Mouse (Mus musculus) forebrain, embryonic 13.5 days (tissue): ENCODE measurements at regions not wholly inside any gene's neighbourhood (a gene's known extent, or its start where the extent isn't known, plus 50 kb on each side); places are given as distances from the start of the nearest gene placed in this dataset.

Experiments used
- ATAC-seq: fragments of 200-750 bp; cut with Nextera tagmentation; 2 replicates; pipeline ENCODE4 v1.8.0; 2017
- H3K27ac ChIP-seq: fragments of 300-500 bp; sonication (generic); 2 replicates; pipeline ENCODE4 v1.5.1; 2015; ENCODE audit warnings: inconsistent platforms, mild to moderate bottlenecking, moderate library complexity
- H3K27me3 ChIP-seq: fragments of 300-500 bp; sonication (generic); 2 replicates; pipeline ENCODE4 v1.6.1; 2015; ENCODE audit warnings: mild to moderate bottlenecking, inconsistent platforms
- H3K36me3 ChIP-seq: fragments of 300-500 bp; sonication (generic); 2 replicates; pipeline ENCODE4 v1.6.1; 2015; ENCODE audit warnings: mild to moderate bottlenecking, inconsistent platforms; ENCODE audit not compliant: poor library complexity, severe bottlenecking
- H3K4me1 ChIP-seq: fragments of 300-500 bp; sonication (generic); 2 replicates; pipeline ENCODE4 v1.6.1; 2015; ENCODE audit warnings: inconsistent platforms
- H3K4me2 ChIP-seq: fragments of 300-500 bp; sonication (generic); 2 replicates; pipeline ENCODE4 v1.6.1; 2015; ENCODE audit warnings: inconsistent platforms, mild to moderate bottlenecking, moderate library complexity
- H3K4me3 ChIP-seq: fragments of 300-500 bp; sonication (generic); 2 replicates; pipeline ENCODE4 v1.5.1; 2015; ENCODE audit warnings: mild to moderate bottlenecking, inconsistent platforms
- H3K9ac ChIP-seq: fragments of 300-500 bp; sonication (generic); 2 replicates; pipeline ENCODE4 v1.6.1; 2015; ENCODE audit warnings: mild to moderate bottlenecking, inconsistent platforms
- H3K9me3 ChIP-seq: fragments of 300-500 bp; sonication (generic); replicated peaks from 2 replicates; pipeline ENCODE4 v1.6.1; 2016; ENCODE audit warnings: inconsistent platforms
- WGBS: fragments of 180-500 bp; shearing (Covaris S2); methylation state at CpG from one replicate; pipeline ENCODE4 v1.1.7; 2015; 5-methylcytosine and 5-hydroxymethylcytosine counted together

- Histone ChIP-seq H3K27me3 (no peaks in the 10 kb centered on the region), H3K36me3 (no peaks in the 10 kb centered on the region), H3K4me2 (no peak overlapping the region), H3K9me3 (no peaks in the 10 kb centered on the region), H3K27ac (no peak overlapping the region), H3K9ac (no peak overlapping the region), H3K4me1 (no peaks in the 10 kb centered on the region), H3K4me3 (no peak overlapping the region)
- no peak for ATAC-seq
- WGBS = 96% methylated on average over 8 of the region's 8 CpGs
Observed at GRCm38 (mm10) chr13:101966799-101967397, 198.9 kb upstream of the Pik3r1 start.

GRCm38 (mm10) chr13:101967466-101967865 is 199.4 kb upstream of the Pik3r1 start:
- H3K4me3 ChIP-seq = no peak overlapping the region
- H3K27ac ChIP-seq = no peak overlapping the region
- no peak for ATAC-seq
- H3K9me3 ChIP-seq = no peaks in the 10 kb centered on the region
- H3K9ac ChIP-seq = no peak overlapping the region
- H3K27me3 ChIP-seq = no peaks in the 10 kb centered on the region
- H3K4me2 ChIP-seq = no peak overlapping the region
- 54% methylated on average over 4 of the region's 4 CpGs for WGBS
- no peaks in the 10 kb centered on the region for H3K4me1 ChIP-seq
- H3K36me3 ChIP-seq = no peaks in the 10 kb centered on the region

- Histone ChIP-seq H3K9ac (no peak overlapping the region), H3K4me1 (no peaks in the 10 kb centered on the region), H3K9me3 (no peaks in the 10 kb centered on the region), H3K36me3 (no peaks in the 10 kb centered on the region), H3K4me3 (no peak overlapping the region), H3K27me3 (no peaks in the 10 kb centered on the region), H3K4me2 (no peak overlapping the region), H3K27ac (no peak overlapping the region)
- WGBS = 89% methylated on average over 4 of the region's 4 CpGs
- ATAC-seq = no peak
Observed at GRCm38 (mm10) chr13:101976766-101977165, 208.7 kb upstream of the Pik3r1 start.

GRCm38 (mm10) chr13:101980171-101980835 is 212.3 kb upstream of the Pik3r1 start:
- Histone ChIP-seq H3K9me3 (no peaks in the 10 kb centered on the region), H3K4me2 (no peak overlapping the region), H3K4me1 (no peaks in the 10 kb centered on the region), H3K36me3 (no peaks in the 10 kb centered on the region), H3K4me3 (no peak overlapping the region), H3K27ac (no peak overlapping the region), H3K9ac (no peak overlapping the region), H3K27me3 (no peaks in the 10 kb centered on the region)
- 69% methylated on average over 4 of the region's 4 CpGs for WGBS
- no peak for ATAC-seq

- WGBS = 90% methylated on average over 9 of the region's 9 CpGs
- H3K4me3 ChIP-seq = no peak overlapping the region
Observed at GRCm38 (mm10) chr13:101988637-101989413, 220.8 kb upstream of the Pik3r1 start.

GRCm38 (mm10) chr13:101991729-101992128 is 223.7 kb upstream of the Pik3r1 start:
- Histone ChIP-seq H3K9me3 (no peaks in the 10 kb centered on the region), H3K9ac (no peak overlapping the region), H3K4me2 (no peak overlapping the region), H3K4me3 (no peak overlapping the region), H3K27ac (no peak overlapping the region), H3K27me3 (no peaks in the 10 kb centered on the region), H3K4me1 (no peaks in the 10 kb centered on the region), H3K36me3 (no peaks in the 10 kb centered on the region)
- no peak for ATAC-seq
- WGBS = 88% methylated on average over 1 of the region's 1 CpGs

More at GRCm38 (mm10) chr13:101988637-101989413, 220.8 kb upstream of the Pik3r1 start:
- Histone ChIP-seq H3K9ac (no peak overlapping the region), H3K36me3 (no peaks in the 10 kb centered on the region), H3K27me3 (no peaks in the 10 kb centered on the region), H3K4me2 (no peak overlapping the region), H3K4me1 (no peaks in the 10 kb centered on the region), H3K27ac (no peak overlapping the region), H3K9me3 (no peaks in the 10 kb centered on the region)
- ATAC-seq = no peak

GRCm38 (mm10) chr13:101994779-101995178 is 226.8 kb upstream of the Pik3r1 start:
- H3K4me1 ChIP-seq = no peaks in the 10 kb centered on the region
- no peak overlapping the region for H3K27ac ChIP-seq
- H3K27me3 ChIP-seq = no peaks in the 10 kb centered on the region
- no peak overlapping the region for H3K4me2 ChIP-seq
- no peak overlapping the region for H3K9ac ChIP-seq
- H3K36me3 ChIP-seq = no peaks in the 10 kb centered on the region
- 69% methylated on average over 3 of the region's 3 CpGs for WGBS
- ATAC-seq = no peak
- no peaks in the 10 kb centered on the region for H3K9me3 ChIP-seq
- H3K4me3 ChIP-seq = no peak overlapping the region

GRCm38 (mm10) chr13:101995529-101995928 is 227.5 kb upstream of the Pik3r1 start:
- no peak overlapping the region for H3K4me2 ChIP-seq
- H3K36me3 ChIP-seq = no peaks in the 10 kb centered on the region
- H3K27ac ChIP-seq = no peak overlapping the region
- no peaks in the 10 kb centered on the region for H3K4me1 ChIP-seq
- 91% methylated on average over 2 of the region's 2 CpGs for WGBS
- no peak overlapping the region for H3K4me3 ChIP-seq
- H3K9me3 ChIP-seq = no peaks in the 10 kb centered on the region
- no peak for ATAC-seq
- no peak overlapping the region for H3K9ac ChIP-seq
- no peaks in the 10 kb centered on the region for H3K27me3 ChIP-seq

- ATAC-seq = 0 out of 2 replicates have a peak, but pooled peaks have one; percentile 19
- H3K27ac ChIP-seq = no peak overlapping the region
Observed at GRCm38 (mm10) chr13:101996144-101996543, 228.1 kb upstream of the Pik3r1 start.

GRCm38 (mm10) chr13:101997415-101997814 is 229.4 kb upstream of the Pik3r1 start:
- no peaks in the 10 kb centered on the region for H3K36me3 ChIP-seq
- no peak overlapping the region for H3K4me3 ChIP-seq
- H3K27me3 ChIP-seq = no peaks in the 10 kb centered on the region
- no peak overlapping the region for H3K27ac ChIP-seq
- no peaks in the 10 kb centered on the region for H3K9me3 ChIP-seq
- no peak overlapping the region for H3K9ac ChIP-seq
- 94% methylated on average over 2 of the region's 2 CpGs for WGBS
- no peak overlapping the region for H3K4me2 ChIP-seq
- ATAC-seq = no peak
- no peaks in the 10 kb centered on the region for H3K4me1 ChIP-seq

More at GRCm38 (mm10) chr13:101996144-101996543, 228.1 kb upstream of the Pik3r1 start:
- H3K9ac ChIP-seq = no peak overlapping the region
- H3K9me3 ChIP-seq = no peaks in the 10 kb centered on the region
- no peaks in the 10 kb centered on the region for H3K27me3 ChIP-seq
- 53% methylated on average over 5 of the region's 5 CpGs for WGBS
- H3K4me3 ChIP-seq = no peak overlapping the region
- H3K36me3 ChIP-seq = no peaks in the 10 kb centered on the region
- H3K4me2 ChIP-seq = no peak overlapping the region
- no peaks in the 10 kb centered on the region for H3K4me1 ChIP-seq

GRCm38 (mm10) chr13:102006565-102006964 is 238.5 kb upstream of the Pik3r1 start:
- H3K9me3 ChIP-seq = no peaks in the 10 kb centered on the region
- no peak overlapping the region for H3K4me2 ChIP-seq
- no peak for ATAC-seq
- H3K36me3 ChIP-seq = no peaks in the 10 kb centered on the region
- H3K4me1 ChIP-seq = no peaks in the 10 kb centered on the region
- H3K9ac ChIP-seq = no peak overlapping the region
- H3K4me3 ChIP-seq = no peak overlapping the region
- WGBS = 91% methylated on average over 5 of the region's 5 CpGs
- H3K27me3 ChIP-seq = no peaks in the 10 kb centered on the region
- H3K27ac ChIP-seq = no peak overlapping the region

- no peaks in the 10 kb centered on the region for H3K4me1 ChIP-seq
- 77% methylated on average over 2 of the region's 2 CpGs for WGBS
- no peak overlapping the region for H3K4me3 ChIP-seq
- no peak overlapping the region for H3K4me2 ChIP-seq
- no peaks in the 10 kb centered on the region for H3K27me3 ChIP-seq
- no peak overlapping the region for H3K9ac ChIP-seq
- no peaks in the 10 kb centered on the region for H3K36me3 ChIP-seq
- no peaks in the 10 kb centered on the region for H3K9me3 ChIP-seq
- no peak overlapping the region for H3K27ac ChIP-seq
- ATAC-seq = no peak
Observed at GRCm38 (mm10) chr13:102011965-102012364, 243.9 kb upstream of the Pik3r1 start.
